Mouse (Mus musculus) liver, embryonic 16.5 days (tissue): ENCODE measurements around the gene Prkcb. TPM values are rescaled to one million over a fixed set of nuclear protein-coding genes. Genes with fewer than 3 reads are reported as not detected.

ENCODE experiments used
- ATAC-seq: fragments of 200-750 bp; cut with Nextera tagmentation; 2 replicates; pipeline ENCODE4 v1.8.0; 2017; ENCODE audit warnings: low read depth, mild to moderate bottlenecking, moderate number of reproducible peaks, moderate library complexity
- H3K27ac ChIP-seq: fragments of 300-500 bp; sonication (generic); 2 replicates; pipeline ENCODE4 v1.5.1; 2014; ENCODE audit warnings: mild to moderate bottlenecking, low read length
- H3K27me3 ChIP-seq: fragments of 300-500 bp; sonication (generic); 2 replicates; pipeline ENCODE4 v1.6.1; 2014; ENCODE audit warnings: low read depth, low read length, mixed read lengths; ENCODE audit not compliant: control insufficient read depth, insufficient read depth
- H3K36me3 ChIP-seq: fragments of 300-500 bp; sonication (generic); 2 replicates; pipeline ENCODE4 v1.6.1; 2014; ENCODE audit warnings: mild to moderate bottlenecking; ENCODE audit not compliant: control insufficient read depth, insufficient read depth
- H3K4me1 ChIP-seq: fragments of 300-500 bp; sonication (generic); 2 replicates; pipeline ENCODE4 v1.6.1; 2014; ENCODE audit warnings: low read depth, low read length, mixed read lengths; ENCODE audit not compliant: control insufficient read depth
- H3K4me2 ChIP-seq: fragments of 300-500 bp; sonication (generic); 2 replicates; pipeline ENCODE4 v1.6.1; 2014; ENCODE audit warnings: low read depth, low read length, mixed read lengths
- H3K4me3 ChIP-seq: fragments of 300-500 bp; sonication (generic); 2 replicates; pipeline ENCODE4 v1.5.1; 2014; ENCODE audit warnings: low read depth, mild to moderate bottlenecking, low read length
- H3K9ac ChIP-seq: fragments of 300-500 bp; sonication (generic); 2 replicates; pipeline ENCODE4 v1.6.1; 2014; ENCODE audit warnings: low read depth, low read length
- H3K9me3 ChIP-seq: fragments of 300-500 bp; sonication (generic); replicated peaks from 2 replicates; pipeline ENCODE4 v1.6.1; 2016; ENCODE audit warnings: low read length; ENCODE audit not compliant: control insufficient read depth
- WGBS: fragments of 180-500 bp; shearing (Covaris S2); extraction: QIAGEN DNeasy Blood & Tissue Kit; methylation state at CpG from one replicate; pipeline ENCODE4 v1.1.7; 2014; ENCODE audit not compliant: insufficient replicate concordance; 5-methylcytosine and 5-hydroxymethylcytosine counted together
- polyA plus RNA-seq: library from polyadenylated mRNA; unstranded; fragments of >200 nt; fragmentation: Nextera tagmentation; extraction: Ambion mirVana; gene quantifications from 2 replicates; pipeline ENCODE4 v1.2.1, GENCODE M21; 2015

The Prkcb gene
- polyA plus RNA-seq, 1 experiment from 2014 or later: 4.7 TPM

GRCm38 (mm10) chr7:122657423-122658126 lies 369.0 kb downstream of the Prkcb start:
- WGBS: 71% methylated on average over 5 of the region's 5 CpGs
- Histone ChIP-seq H3K4me1 (no peaks in the 10 kb centered on the region), H3K27me3 (no peaks in the 10 kb centered on the region), H3K4me3 (no peak overlapping the region), H3K36me3 (no peaks in the 10 kb centered on the region), H3K4me2 (no peak overlapping the region), H3K9me3 (no peaks in the 10 kb centered on the region), H3K27ac (no peak overlapping the region), H3K9ac (no peak overlapping the region)
- no peak for ATAC-seq

GRCm38 (mm10) chr7:122665311-122666049 lies 376.9 kb downstream of the Prkcb start:
- no peak for ATAC-seq
- Histone ChIP-seq H3K27me3 (no peaks in the 10 kb centered on the region), H3K4me2 (no peak overlapping the region), H3K4me1 (no peaks in the 10 kb centered on the region), H3K27ac (no peak overlapping the region), H3K9me3 (no peaks in the 10 kb centered on the region), H3K36me3 (no peaks in the 10 kb centered on the region), H3K4me3 (no peak overlapping the region), H3K9ac (no peak overlapping the region)
- WGBS: 31% methylated on average over 7 of the region's 7 CpGs

GRCm38 (mm10) chr7:122667903-122668302 lies 379.4 kb downstream of the Prkcb start:
- H3K4me3 ChIP-seq: no peak overlapping the region
- H3K9me3 ChIP-seq: no peaks in the 10 kb centered on the region
- ATAC-seq: no peak
- H3K27me3 ChIP-seq: peaks cover 3% of the 10 kb centered on the region; the same call in 1 of the 2 replicates
- no peak overlapping the region for H3K27ac ChIP-seq
- no peak overlapping the region for H3K9ac ChIP-seq
- H3K4me1 ChIP-seq: no peaks in the 10 kb centered on the region
- no peak overlapping the region for H3K4me2 ChIP-seq
- H3K36me3 ChIP-seq: no peaks in the 10 kb centered on the region
- 20% methylated on average over 5 of the region's 5 CpGs for WGBS

- no peak for ATAC-seq
Measured at GRCm38 (mm10) chr7:122670442-122670872, 381.9 kb downstream of the Prkcb start, which contains the start of gene Cacng3. Gene Cacng3, plus strand, starts transcription at chr7:122670492.

GRCm38 (mm10) chr7:122670873-122671641 lies 382.5 kb downstream of the Prkcb start:
- Histone ChIP-seq H3K27me3 (peaks cover 3% of the 10 kb centered on the region; the same call in 1 of the 2 replicates), H3K4me1 (no peaks in the 10 kb centered on the region), H3K36me3 (no peaks in the 10 kb centered on the region), H3K27ac (no peak overlapping the region), H3K4me2 (no peak overlapping the region), H3K9me3 (no peaks in the 10 kb centered on the region), H3K9ac (no peak overlapping the region), H3K4me3 (no peak overlapping the region)
- WGBS: 11% methylated on average over 42 of the region's 45 CpGs
- ATAC-seq: peak; percentile 47

More at GRCm38 (mm10) chr7:122670442-122670872, 381.9 kb downstream of the Prkcb start, which contains the start of gene Cacng3:
- Histone ChIP-seq H3K9ac (no peak within 1 kb of the TSS), H3K27ac (no peak within 1 kb of the TSS), H3K4me2 (no peak within 1 kb of the TSS), H3K9me3 (no peaks in the 10 kb centered on the region), H3K4me1 (no peaks in the 10 kb centered on the region), H3K36me3 (no peaks in the 10 kb centered on the region), H3K4me3 (no peak within 1 kb of the TSS), H3K27me3 (peaks cover 3% of the 10 kb centered on the region; the same call in 1 of the 2 replicates)
- 19% methylated on average over 13 of the region's 13 CpGs for WGBS

GRCm38 (mm10) chr7:122672981-122673380 lies 384.4 kb downstream of the Prkcb start:
- H3K9me3 ChIP-seq: no peaks in the 10 kb centered on the region
- WGBS: 29% methylated on average over 5 of the region's 5 CpGs
- no peak overlapping the region for H3K4me2 ChIP-seq
- no peaks in the 10 kb centered on the region for H3K4me1 ChIP-seq
- no peak overlapping the region for H3K9ac ChIP-seq
- H3K27ac ChIP-seq: no peak overlapping the region
- ATAC-seq: no peak
- H3K27me3 ChIP-seq: peaks cover 3% of the 10 kb centered on the region; the same call in 1 of the 2 replicates
- H3K4me3 ChIP-seq: no peak overlapping the region
- no peaks in the 10 kb centered on the region for H3K36me3 ChIP-seq

- no peak overlapping the region for H3K9ac ChIP-seq
- H3K4me3 ChIP-seq: no peak overlapping the region
- no peaks in the 10 kb centered on the region for H3K4me1 ChIP-seq
- no peak overlapping the region for H3K27ac ChIP-seq
- WGBS: 64% methylated on average over 7 of the region's 7 CpGs
- H3K27me3 ChIP-seq: peaks cover 3% of the 10 kb centered on the region; the same call in 1 of the 2 replicates
- H3K36me3 ChIP-seq: no peaks in the 10 kb centered on the region
- H3K4me2 ChIP-seq: no peak overlapping the region
- ATAC-seq: no peak
- no peaks in the 10 kb centered on the region for H3K9me3 ChIP-seq
Measured at GRCm38 (mm10) chr7:122675207-122675606, 386.7 kb downstream of the Prkcb start.
